Mouse (Mus musculus) megakaryocyte, embryonic 14.5 days (primary cell): ENCODE measurements around the gene Lcn11. TPM values are rescaled to one million over a fixed set of nuclear protein-coding genes. Genes with fewer than 3 reads are reported as not detected.
"Not testable (repeated sequence)": the region's sequence is repeated elsewhere in the genome, so short reads cannot be mapped to it uniquely, and the experiment has no call there.

Source experiments
- H3K27me3 ChIP-seq: replicated peaks from 2 replicates; pipeline ENCODE3; 2012; ENCODE audit warnings: inconsistent platforms
- H3K36me3 ChIP-seq: replicated peaks from 2 replicates; pipeline ENCODE3; 2012; ENCODE audit warnings: low read length, inconsistent platforms, mixed read lengths
- H3K4me1 ChIP-seq: 2 replicates; pipeline ENCODE4 v1.6.1; 2012; ENCODE audit warnings: inconsistent platforms
- H3K4me3 ChIP-seq: replicated peaks from 2 replicates; pipeline ENCODE3; 2012; ENCODE audit warnings: moderate library complexity, mild to moderate bottlenecking, inconsistent platforms
- H3K9me3 ChIP-seq: 2 replicates; pipeline ENCODE4 v1.6.1; 2012; ENCODE audit warnings: inconsistent platforms
- FLI1 ChIP-seq: IDR thresholded peaks from 2 replicates; pipeline ENCODE4 v1.6.1; 2012; ENCODE audit warnings: low read length, inconsistent platforms, mixed read lengths
- GATA1 ChIP-seq: IDR thresholded peaks from 3 replicates; pipeline ENCODE4 v1.6.1; 2012; ENCODE audit warnings: mixed read lengths, low read length, inconsistent platforms, borderline replicate concordance
- polyA plus RNA-seq: library from polyadenylated mRNA; stranded (reverse); fragments of >175 nt; gene quantifications from 2 replicates; pipeline ENCODE4 v1.2.3, GENCODE M21; 2012; ENCODE audit warnings: low replicate concordance; ENCODE audit not compliant: insufficient read depth

The Lcn11 gene
- not detected in 2 replicates for polyA plus RNA-seq

- H3K36me3 ChIP-seq, result no peaks in the 10 kb centered on the region
- no peak within 1 kb of the TSS for H3K4me3 ChIP-seq
- H3K4me1 ChIP-seq, result no peaks in the 10 kb centered on the region
- TF ChIP-seq GATA1 (no peak), FLI1 (no peak)
- H3K9me3 ChIP-seq, result no peaks in the 10 kb centered on the region
- peaks cover 82% of the 10 kb centered on the region for H3K27me3 ChIP-seq
Observed at GRCm38 (mm10) chr2:25776717-25777116, at the start of gene Lcn11. Lcn11 (plus strand) TSS chr2:25777017.

DNA sequence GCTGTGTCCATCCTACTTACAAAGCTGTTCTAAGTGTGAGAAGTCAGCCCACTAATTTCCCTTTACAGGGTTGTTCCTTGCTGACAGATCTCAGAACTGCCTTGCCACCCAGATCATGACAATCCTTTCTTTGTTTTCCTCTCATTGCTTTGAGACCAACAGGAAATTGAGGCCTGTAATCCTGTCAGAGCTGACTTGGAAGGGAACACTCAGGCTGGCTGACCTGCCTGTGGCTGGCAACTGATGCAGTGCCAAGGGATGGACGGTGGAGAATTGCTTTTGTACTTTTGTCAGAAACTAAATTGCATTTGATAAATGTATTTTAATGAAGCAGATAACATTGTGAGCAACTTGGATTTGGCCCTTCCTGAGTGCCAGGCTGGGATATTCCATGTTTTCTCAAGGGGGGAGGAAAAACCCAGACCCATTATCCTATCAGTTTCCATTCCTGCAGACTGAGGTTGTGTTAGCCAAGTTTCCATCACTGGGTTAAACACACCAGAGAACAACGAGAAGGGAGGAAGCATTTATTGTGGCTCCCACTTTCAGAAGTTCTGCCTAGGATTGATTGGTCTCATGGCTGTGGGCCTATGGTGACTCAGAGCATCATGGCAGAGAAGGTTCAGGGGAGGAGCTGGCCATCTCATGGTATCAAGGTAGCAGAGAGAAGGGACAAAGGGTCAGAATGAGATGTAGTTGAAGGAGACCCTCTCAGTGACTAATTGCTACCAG lies 43.5 kb upstream of the Lcn11 start:
- TF ChIP-seq GATA1 (no peak), FLI1 (no peak)
- peaks cover 13% of the 10 kb centered on the region for H3K9me3 ChIP-seq
- H3K36me3 ChIP-seq, result no peaks in the 10 kb centered on the region
- no peak overlapping the region for H3K4me3 ChIP-seq
- peaks cover 26% of the 10 kb centered on the region for H3K27me3 ChIP-seq
- no peaks in the 10 kb centered on the region for H3K4me1 ChIP-seq

GRCm38 (mm10) chr2:25736709-25737108 lies 40.1 kb upstream of the Lcn11 start, which contains the start of gene Obp2b:
Obp2b (plus strand) TSS chr2:25737009.
- not testable (repeated sequence) for H3K36me3 ChIP-seq, H3K4me3 ChIP-seq, H3K4me1 ChIP-seq
- Histone ChIP-seq H3K27me3 (peaks cover 37% of the 10 kb centered on the region), H3K9me3 (peaks cover 12% of the 10 kb centered on the region)

GRCm38 (mm10) chr2:25741671-25742070 lies 35.1 kb upstream of the Lcn11 start:
- Histone ChIP-seq H3K4me1 (no peaks in the 10 kb centered on the region), H3K4me3 (no peak overlapping the region)

DNA sequence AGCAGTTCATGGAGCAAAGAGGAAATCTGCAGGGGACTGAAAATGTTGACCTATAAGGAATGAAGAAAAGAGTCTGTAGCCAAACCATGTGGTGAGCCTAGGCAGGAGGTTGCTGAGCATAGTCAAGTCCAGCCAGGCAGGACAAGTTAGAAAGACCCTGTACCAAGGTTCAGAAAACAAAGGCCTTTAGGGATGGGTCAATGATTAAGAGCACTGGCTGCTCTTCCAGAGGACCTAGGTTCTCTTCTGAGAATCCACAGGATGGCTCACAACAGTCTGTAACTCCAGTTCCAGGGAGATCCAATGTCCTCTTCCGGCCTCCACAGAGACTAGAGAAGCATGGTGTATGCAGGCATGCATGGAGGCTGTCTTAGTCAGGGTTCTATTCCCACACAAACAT lies 22.6 kb upstream of the Lcn11 start:
- TF ChIP-seq GATA1, result no peak
- no peak for TF ChIP-seq FLI1
- no peak overlapping the region for H3K4me3 ChIP-seq

More at GRCm38 (mm10) chr2:25741671-25742070, 35.1 kb upstream of the Lcn11 start:
- Histone ChIP-seq H3K36me3 (no peaks in the 10 kb centered on the region), H3K27me3 (peaks cover 19% of the 10 kb centered on the region), H3K9me3 (peaks cover 12% of the 10 kb centered on the region)
- TF ChIP-seq FLI1, result no peak
- no peak for TF ChIP-seq GATA1

DNA sequence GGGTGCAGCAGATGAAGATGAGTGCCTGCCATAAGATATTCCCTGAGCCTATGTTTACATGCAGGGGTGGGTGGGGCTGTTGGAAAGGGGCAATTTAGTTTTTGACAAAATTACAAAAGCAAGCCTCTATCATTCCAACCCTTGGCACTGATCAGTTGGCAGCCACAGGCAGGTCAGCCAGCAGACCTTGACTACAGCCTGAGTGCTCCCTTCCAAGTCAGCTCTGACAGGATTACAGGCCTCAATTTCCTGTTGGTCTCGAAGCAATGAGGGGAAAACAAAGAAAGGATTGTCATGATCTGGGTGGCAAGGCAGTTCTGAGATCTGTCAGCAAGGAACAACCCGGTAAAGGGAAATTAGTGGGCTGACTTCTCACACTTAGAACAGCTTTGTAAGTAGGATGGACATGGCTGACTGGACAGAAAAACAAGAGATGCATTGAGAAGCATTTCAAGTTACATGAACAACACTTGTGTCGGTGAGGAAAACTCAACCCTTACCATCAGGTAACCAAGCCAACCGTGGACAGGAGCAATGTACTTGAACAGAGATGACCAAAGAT lies 18.7 kb upstream of the Lcn11 start:
- no peak overlapping the region for H3K4me3 ChIP-seq
- H3K27me3 ChIP-seq, result peaks cover 28% of the 10 kb centered on the region
- TF ChIP-seq FLI1 (no peak), GATA1 (no peak)
- H3K4me1 ChIP-seq, result peaks cover 11% of the 10 kb centered on the region
- H3K36me3 ChIP-seq, result no peaks in the 10 kb centered on the region
- H3K9me3 ChIP-seq, result peaks cover 31% of the 10 kb centered on the region

More for the DNA sequence above, 22.6 kb upstream of the Lcn11 start:
- no peaks in the 10 kb centered on the region for H3K36me3 ChIP-seq
- H3K9me3 ChIP-seq, result peaks cover 31% of the 10 kb centered on the region
- H3K4me1 ChIP-seq, result no peaks in the 10 kb centered on the region
- peaks cover 20% of the 10 kb centered on the region for H3K27me3 ChIP-seq

- Histone ChIP-seq H3K9me3 (no peaks in the 10 kb centered on the region), H3K27me3 (peaks cover 86% of the 10 kb centered on the region), H3K4me3 (no peak within 1 kb of the TSS), H3K36me3 (no peaks in the 10 kb centered on the region), H3K4me1 (peaks cover 20% of the 10 kb centered on the region)
- TF ChIP-seq FLI1 (no peak), GATA1 (no peak)
Observed at GRCm38 (mm10) chr2:25765269-25765668, 11.5 kb upstream of the Lcn11 start, which contains the start of gene Lcn3. Lcn3 (plus strand) TSS chr2:25765569.

- Histone ChIP-seq H3K27me3 (peaks cover 87% of the 10 kb centered on the region), H3K4me1 (peaks cover 13% of the 10 kb centered on the region), H3K36me3 (no peaks in the 10 kb centered on the region), H3K4me3 (no peak overlapping the region), H3K9me3 (no peaks in the 10 kb centered on the region)
- TF ChIP-seq GATA1 (no peak), FLI1 (no peak)
Observed at GRCm38 (mm10) chr2:25767764-25768163, 9.1 kb upstream of the Lcn11 start.

GRCm38 (mm10) chr2:25773507-25773906 lies 3.3 kb upstream of the Lcn11 start:
- no peaks in the 10 kb centered on the region for H3K9me3 ChIP-seq
- H3K4me3 ChIP-seq, result no peak overlapping the region
- H3K36me3 ChIP-seq, result no peaks in the 10 kb centered on the region
- H3K4me1 ChIP-seq, result no peaks in the 10 kb centered on the region
- TF ChIP-seq FLI1 (no peak), GATA1 (no peak)
- peaks cover 78% of the 10 kb centered on the region for H3K27me3 ChIP-seq

- H3K9me3 ChIP-seq, result no peaks in the 10 kb centered on the region
- no peak overlapping the region for H3K4me3 ChIP-seq
- peaks cover 77% of the 10 kb centered on the region for H3K27me3 ChIP-seq
- TF ChIP-seq GATA1 (no peak), FLI1 (no peak)
- H3K36me3 ChIP-seq, result no peaks in the 10 kb centered on the region
- H3K4me1 ChIP-seq, result no peaks in the 10 kb centered on the region
Observed at GRCm38 (mm10) chr2:25774640-25775039, 2.2 kb upstream of the Lcn11 start.
